Mouse (Mus musculus): ENCODE measurements at regions not wholly inside any gene's neighbourhood (a gene's known extent, or its start where the extent isn't known, plus 50 kb on each side); places are given as distances from the start of the nearest gene placed in this dataset.

DNA sequence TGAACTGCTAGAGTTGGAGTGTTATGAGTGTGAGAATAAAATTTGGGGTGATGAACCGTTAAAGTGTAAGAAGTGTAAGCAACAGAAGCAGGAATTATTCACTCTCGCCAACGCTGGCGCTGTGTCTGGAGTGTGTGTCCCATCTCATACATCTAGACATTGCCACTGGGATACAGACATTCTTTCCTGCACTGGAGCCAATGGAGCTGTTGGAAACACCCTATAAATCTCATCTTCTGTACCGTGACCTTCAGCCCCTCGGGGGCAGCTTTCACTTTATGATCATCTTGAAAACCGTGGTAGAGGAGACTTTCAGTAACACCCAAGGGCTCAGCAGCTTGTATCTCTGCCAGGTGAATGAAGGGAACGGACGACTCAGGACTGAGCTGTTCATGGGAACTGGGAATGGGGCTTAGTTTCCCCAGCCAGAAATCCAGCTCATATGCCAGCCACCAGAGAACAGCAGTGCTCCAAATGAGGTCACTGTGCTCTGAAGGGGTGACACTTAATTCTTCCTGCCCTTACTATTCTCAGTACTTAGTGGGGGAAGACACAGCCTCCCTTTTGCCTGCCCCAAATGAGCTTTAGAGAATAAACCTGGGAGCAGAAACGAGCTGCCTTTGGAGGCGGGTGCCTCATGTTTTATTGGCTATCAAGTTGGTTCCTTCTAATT lies 293.6 kb downstream of the Slc4a3 start:
- peak; percentile 42 for DNase-seq

DNA sequence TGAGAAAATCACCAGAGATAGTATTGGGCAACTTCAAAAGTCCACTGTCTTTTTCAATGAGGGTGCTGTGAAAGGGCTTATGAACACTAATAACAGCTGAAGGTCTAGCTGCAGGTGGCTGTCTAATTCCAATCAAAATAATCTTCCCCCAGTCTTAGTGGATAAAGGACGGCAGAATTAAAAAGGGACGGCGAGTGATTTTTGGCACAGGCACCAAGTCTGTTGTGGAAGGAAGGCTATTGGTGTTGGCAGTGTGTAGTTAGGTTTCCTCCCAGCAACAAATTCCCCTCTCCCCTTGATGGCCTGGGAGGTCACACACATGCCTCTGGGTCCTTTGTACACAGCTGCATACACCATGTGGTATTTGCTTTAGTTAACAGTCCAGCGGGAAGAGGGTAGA lies 296.3 kb downstream of the Slc4a3 start:
- no peak for DNase-seq

DNA sequence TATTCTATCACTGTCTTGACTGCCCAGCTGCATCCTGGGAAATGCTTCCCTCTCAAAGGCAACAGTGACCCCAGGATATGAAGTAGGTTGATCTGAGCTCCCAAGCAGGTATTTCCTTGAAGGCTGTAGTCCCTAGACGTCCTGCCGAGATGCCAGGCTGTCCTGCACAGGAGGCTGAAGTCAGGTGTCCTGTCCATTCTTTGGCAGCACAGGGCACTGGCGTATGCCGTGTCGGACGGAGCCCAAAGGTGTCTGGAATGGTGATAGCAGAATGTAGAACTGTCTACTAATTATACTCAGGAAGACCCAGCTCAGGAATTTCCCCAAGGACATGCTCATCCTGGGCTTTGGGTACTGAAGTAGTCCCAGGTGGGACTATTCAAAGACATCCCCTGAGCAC lies 297.3 kb downstream of the Slc4a3 start:
- no peak for DNase-seq

DNA sequence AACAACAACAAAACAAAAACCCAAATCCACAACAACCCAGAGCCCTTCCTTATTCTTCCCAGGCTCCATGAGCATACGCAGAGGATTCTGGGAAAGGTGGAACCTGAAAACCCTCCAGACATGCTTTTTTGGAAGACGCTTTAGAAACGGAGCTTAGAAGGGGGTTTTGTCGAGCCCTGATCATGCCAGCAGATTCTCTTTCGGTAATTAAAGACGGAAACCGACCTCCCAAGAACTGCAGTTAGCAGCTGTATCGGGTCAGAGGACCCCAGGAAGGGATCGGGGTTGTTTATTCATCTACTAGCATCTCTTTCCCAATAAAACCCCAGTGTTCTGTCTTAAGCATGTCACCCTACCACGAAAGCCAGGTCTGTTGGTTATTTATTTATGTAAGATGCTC lies 298.1 kb downstream of the Slc4a3 start:
- DNase-seq, result no peak

DNA sequence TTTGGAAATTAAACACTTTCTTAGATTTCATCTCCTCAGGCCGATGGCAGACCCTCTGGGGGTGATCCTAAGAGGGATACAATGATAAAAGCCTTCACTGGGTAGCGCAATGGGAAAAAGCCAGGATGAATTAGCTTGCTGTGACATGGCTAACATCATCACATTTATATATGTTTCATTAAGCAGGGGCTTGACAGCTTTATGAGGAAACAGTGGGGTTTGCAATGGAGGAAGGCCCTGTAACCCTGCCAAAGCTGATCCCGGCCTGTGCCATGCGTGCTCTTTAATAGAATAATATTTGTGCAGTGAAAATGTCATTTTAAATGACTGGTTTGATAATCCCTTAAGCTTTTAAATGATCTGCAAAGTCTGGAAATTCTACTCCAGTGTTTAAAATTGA lies 298.5 kb downstream of the Slc4a3 start:
- no peak for DNase-seq

DNA sequence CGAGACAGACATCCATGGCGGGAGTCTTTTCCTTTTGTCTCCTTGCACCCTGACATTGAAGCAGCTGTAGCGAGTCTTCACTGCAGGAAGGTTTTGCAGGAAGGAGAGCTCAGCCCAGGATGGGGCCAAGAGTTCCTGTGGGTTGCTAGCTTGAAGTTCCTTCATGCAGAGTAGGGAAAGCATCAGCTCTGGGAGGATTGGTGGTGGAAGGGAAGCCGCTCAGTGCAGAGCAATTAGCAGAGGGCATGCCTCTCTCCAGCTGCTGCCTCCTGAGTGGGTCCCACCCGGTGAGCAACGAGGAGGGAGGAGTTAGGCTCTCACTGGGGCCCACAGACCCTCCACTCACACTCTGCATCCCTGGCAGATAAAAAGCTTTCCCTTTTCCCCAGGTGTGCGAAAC lies 298.9 kb downstream of the Slc4a3 start:
- DNase-seq, result no peak

DNA sequence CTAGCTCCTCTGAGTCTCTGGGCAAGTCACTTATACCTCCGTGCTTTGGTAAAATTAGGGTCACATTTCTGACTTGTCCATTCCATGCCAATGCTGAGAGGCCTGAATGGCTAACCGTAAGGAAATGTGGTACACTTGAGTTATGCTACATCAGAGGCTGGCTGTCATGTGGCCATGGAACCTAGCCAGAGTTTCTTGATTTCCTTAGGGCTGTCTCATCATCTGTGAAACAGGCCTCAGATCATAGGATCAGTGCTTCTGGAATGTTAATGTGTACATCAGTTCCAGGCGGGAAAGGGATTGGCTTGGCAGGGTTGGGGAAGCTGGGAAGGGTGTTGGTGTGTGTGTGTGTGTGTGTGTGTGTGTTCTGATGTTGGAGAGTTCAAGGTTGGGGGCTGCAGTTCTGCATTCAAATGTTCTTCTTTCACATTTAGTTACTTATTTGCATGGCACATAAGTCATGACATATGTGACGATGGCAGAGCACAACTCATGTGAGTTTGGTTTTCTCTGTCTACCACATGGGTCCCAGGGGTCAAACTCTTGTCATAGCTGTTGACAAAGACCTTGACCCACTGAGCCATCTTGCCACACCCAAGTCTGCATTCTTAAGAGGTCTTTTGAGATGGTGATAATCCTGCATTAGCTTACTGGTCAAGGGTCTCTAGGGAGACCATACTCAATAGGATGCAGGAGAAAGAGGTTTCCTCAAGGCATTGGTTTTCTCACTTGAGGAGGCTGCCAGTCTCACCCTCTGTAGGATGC lies 299.9 kb downstream of the Slc4a3 start:
- DNase-seq, result no peak

DNA sequence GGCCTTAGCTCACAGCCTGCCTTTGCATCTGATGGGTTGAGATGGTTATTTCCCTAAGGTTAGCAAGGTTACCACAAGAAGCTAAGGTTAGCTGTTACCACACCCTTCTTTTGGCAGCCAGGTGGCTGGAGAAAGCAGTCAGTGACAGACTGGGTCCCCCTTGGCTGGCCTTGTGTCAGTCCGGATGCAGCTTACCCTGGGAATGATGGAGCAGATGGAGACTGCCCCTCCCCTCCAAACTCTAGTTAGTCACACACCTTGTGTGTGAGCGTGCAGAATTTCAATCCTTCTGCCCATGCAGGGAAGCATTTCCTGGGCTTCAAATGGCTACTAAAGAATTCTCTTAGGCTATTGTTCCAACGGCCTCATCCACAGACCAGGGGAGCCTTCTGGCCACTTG lies 301.6 kb downstream of the Slc4a3 start:
- DNase-seq, result no peak

DNA sequence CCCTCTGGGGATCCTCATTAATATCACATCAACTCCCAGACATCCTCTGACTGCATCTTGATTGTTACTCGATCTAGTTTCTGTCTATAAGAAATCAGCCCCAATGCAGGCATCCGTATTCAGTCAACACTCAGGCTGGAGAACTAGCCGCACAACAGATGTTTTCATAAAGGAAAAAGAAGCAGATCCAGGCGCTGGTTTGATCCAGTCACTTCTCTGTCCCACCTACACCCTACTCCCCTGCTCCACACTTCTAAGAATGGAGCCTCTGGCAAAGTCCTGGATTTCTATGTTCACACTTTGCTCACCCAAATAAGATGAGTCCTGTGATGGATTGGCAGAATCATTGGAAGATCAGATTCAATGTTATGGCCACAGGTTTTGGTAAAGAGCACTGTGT lies 302.4 kb downstream of the Slc4a3 start:
- peak; percentile 60 for DNase-seq

DNA sequence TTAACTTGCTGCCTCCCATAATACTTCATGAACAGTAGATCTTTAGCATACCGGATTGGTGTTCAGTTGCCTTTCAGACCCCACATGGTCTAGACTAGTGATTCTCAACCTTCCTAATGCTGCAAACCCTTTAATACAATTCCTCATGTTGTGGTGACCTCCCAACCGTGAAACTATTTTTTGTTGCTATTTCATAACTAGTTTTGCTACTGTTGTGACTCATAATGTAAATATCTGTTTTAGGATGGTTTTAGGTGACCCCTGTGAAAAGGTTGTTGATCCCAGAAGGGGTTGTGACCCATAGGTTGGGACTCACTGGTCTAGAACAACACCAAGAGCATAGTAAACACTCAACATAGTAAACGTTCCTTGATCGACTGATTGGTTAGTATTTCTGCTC lies 304.1 kb downstream of the Slc4a3 start:
- no peak for DNase-seq

DNA sequence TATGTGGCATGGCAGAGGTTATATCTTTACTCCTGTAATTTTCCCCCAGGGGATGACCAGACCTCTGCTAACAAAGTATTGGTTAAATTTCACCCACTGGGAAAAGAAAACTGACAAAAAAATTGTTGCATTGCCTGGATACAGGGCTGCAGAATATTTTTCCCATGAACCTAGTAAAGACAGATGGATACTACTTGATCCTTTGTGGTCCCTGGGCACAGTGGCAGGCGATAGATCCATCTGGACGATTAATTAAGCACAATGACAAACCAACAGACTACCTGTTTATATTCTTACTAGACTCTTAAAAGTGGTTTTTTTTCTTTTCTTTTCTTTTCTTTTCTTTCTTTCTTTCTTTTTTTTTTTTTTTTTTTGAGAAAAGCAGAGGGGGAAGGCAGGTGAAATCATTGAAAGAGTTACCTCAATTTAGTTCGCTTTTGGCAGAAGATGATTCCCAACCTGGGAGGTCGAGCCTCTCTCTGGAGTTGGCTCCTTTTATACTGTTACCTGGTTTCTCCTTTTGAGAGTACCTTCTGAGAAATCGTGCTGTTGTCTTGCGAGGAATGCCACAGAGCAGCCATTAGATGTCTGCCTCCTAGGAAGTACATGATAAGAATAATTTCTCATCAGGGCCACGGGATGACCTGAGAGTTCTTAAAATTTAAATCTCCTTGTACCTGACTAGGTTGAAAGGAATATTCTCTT lies 312.6 kb downstream of the Slc4a3 start:
- no peak for DNase-seq

DNA sequence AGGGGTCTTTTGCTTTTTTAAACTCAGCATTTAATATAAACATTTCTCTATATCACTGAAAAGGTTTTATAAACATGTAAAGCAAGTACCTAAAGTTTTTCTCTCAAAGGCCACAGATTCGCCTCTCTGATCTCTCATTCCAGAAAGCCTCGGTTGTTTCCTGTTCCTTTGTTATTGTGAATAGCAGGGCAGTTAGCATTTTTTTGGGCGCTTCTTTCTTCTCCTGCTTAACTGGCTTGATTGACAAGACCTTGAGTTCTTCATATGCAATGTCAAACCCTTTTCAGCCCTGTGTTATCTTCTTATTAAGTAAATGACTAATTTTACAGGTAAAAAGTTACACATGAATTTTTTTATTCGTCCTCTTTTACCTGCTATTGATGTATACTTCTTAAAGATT lies 316.7 kb downstream of the Slc4a3 start:
- DNase-seq, result no peak

DNA sequence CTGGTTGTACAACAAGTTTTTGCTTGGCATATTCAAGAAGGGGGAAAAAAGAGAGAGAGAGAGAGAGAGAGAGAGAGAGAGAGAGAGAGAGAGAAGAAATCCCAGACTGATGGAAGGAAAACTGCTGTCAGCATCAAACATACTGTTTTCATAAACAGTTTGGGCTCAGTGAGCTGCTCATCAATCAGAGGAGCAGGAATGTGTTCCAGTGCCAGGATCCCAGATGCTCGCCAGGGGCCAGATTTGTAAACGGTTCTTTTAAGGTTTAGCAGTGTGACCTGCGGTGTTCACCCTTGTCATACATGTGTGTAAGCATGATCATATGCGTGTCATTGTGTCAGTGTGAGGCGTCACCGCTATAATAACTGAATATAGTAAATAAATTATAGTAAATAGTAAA lies 320.5 kb downstream of the Slc4a3 start:
- no peak for DNase-seq

DNA sequence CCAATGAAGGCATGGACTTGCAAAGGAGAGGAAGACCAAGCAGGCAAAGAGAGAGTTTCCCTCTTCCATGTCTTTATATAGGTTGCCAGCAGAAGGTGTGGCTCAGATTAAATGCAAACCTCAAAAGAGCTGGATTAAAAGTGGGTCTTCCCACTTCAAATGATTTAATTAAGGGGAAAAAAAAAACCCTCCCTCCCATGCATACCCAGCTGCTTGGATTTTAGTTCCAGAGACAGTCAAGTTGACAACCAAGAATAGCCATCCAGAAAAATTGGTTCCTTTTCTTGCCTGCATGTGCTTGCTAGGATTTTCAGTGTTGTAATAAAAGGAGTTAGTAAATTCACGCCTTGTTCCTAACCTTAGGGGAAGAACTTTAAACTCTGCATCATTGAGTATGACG lies 323.3 kb downstream of the Slc4a3 start:
- no peak for DNase-seq

DNA sequence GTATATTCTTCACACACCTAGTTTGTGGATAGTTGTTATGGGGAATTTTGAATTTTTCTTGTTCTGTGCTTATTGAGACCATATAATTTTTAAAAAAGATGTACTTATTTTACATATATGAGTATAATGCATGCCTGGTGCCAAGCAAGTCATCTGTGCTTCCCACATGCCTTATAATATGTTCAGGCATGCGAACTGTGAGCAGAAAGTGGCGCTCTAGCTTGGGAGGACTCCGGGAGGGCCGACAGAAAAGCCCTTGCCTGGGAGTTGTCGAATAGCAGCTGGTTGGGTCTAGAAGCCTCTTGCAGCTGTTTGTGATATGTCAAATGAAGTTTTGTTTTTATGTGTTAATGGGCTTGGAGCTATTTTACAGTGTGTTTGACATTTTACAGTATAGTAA lies 323.8 kb downstream of the Slc4a3 start:
- no peak for DNase-seq

DNA sequence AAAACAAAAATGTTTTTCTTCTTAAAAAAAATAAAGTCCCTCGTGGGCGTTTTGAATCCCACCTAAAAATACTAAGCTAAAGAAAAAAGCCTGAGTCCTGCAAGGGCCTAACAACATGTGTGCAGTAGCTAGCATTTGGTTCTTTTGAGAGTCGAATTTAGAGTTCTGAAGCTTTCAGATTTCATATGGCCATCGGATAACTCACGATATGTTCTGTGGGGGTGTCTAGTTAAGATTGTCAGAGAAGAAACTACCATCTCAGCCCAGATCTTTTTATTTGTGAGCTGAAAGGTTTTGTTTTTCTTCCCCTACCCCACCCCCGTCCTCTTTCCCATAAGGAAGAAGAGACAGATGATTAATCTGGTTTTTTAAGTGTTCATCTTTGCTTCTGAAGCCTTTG lies 327.8 kb downstream of the Slc4a3 start:
- DNase-seq, result peak; percentile 25

DNA sequence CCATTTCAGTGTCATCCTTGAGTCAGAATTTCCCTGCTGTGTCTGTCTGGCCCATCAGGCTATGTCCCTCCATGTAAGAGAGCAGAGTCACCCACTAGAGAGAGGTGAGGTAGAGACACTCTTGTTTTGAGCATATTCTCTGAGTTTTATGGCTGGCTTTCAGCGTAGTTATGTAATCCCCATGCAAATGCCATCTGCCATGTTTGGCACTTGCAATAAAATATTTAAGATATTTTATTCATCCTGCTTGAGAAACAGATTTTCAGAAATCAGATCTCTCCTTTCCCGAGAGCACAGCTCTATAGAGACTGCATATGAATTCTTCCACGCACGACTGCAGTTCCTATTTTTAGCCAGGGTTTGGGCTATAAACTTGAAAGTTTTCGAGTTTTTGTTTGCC lies 331.1 kb downstream of the Slc4a3 start:
- DNase-seq, result peak; percentile 72

DNA sequence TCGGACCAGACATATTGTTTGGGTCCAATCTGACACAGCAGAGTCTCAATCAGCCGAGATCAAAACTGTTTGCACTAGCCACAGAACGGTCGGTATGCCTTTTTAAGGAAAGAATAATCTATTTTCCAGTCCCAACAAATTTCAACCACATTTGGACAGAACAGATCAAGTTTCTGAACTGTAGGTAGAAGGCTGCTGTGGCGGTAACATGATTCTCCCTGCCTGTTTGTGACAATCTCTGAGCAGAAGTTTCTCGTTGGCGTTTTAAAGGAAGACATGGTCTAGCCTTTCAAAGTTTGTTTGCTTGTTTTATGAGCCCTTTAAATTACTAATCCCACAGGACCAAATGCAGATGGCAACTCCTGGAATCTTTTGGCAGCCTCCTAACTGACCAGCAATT lies 339.6 kb downstream of the Slc4a3 start:
- DNase-seq, result no peak

DNA sequence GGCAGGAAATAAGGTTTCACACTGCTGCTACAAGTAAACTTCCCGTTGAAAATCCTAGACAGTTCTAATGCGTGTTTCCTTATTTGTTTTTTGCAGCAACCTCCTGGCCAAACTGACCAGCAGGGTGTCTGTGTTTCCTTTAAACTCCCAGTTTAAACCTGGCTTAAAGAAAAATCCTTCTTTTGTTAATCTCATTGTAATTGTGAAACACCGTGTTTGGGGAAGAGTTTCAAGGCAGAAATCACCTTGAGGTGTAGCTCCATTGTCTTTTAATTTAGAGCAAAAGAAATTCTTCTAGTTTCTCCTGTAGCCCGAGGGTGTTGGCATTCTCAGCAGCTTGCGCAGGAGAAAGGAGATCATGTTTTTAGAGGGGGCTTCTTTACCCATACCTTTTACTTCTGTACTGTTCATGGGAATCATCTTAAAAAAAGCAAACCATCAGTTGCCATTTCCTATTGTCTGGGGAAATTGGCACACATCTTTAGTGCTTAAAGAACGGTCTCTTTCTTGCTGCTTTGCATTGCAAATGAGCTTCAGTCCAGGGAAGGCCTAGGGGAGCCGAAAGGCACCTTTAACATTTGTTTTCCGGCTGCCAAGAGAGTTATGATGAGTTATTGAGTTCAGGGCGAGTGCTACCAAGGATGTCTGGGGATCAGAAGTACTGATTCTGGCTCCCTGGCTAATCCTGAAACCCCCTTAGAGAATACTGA lies 342.6 kb downstream of the Slc4a3 start:
- DNase-seq, result no peak

DNA sequence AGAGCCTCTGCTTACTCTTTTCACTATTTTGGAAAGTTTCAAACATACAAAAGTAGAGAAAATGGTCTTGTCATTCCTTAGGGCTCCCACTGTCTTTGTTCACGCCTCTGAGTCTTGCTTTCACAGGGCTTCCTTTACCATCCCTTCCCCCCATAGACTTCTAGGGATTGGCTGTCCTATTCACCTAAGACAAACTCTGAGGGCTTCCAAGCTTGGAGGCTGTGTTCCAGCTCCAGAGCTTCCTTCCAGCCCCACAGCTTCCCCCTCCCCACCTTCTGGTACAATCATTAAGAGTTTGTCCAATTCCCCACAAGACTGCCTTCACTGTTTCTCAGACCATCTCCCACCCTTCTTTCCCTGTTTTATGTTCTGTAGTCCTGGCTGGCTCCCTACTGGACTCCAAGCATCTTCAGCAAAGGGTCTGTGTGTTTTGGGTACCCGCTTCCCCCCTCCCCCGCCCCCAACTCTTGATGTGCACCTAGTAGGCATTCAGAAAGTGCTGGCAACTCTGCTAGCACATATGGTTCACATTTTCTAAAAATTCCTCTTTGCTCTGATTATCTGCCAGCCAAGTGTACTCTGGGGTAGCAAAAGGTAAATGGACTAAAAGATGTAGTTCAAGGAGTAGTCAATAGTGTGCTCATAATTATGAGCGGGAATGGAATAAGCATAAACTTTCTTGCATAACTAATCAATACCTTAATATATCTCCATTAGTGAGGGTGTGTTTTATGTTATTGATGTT lies 344.0 kb downstream of the Slc4a3 start:
- DNase-seq, result no peak

DNA sequence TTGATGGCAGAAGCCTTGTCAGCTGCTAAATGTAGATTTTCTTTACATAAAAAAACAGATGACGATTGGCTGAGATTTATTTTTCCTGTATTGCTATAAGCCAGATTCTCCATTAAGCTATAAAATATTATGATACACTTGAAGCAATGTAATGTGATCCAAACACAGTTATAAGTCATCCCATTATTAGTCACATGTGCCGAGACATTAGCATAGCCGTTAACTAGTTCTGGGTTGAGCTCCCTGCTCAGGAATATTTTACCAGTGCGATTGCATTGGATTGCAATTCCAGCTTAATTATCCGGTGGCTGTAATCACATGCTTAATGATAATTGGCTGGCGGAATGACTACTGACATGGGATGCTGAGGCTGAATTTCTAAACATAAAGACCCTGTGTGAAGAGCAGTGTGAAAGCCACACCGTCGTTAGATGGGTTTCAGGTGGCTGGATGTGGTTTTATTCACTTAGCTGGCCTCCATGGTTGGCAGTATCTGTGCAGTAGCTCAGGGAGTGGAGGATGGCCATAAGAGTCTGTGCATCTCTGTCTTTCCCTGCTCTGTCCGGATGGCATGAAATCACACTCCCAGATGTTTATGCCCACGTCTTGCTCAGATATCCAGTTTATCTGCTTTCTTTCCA lies 344.7 kb downstream of the Slc4a3 start:
- DNase-seq, result no peak

DNA sequence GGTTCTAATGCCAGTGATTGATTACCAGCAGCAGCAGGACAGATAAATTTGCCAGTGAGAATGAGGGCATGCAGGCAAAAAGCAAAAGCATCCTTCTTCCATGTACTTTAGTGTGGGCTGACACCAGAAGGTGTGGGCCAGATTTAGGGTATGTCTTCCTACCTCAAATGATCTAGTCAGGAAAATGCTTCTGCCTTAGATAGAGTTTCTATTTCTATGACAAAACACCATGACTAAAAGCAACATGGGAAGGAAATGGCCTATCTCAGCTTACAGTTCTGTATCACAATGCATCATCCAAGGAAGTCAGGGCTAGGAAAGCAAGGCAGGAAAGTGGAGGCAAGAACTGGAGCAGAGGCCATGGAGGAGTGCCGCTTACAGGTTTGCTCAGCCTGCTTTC lies 349.5 kb downstream of the Slc4a3 start:
- peak; percentile 6 for DNase-seq

Measured in right cerebral cortex, adult 18-20 months (tissue).